Mouse (Mus musculus) liver, embryonic 14.5 days (tissue): ENCODE data around the gene Lingo2.

Source experiments
- CTCF ChIP-seq: IDR thresholded peaks from 2 replicates; pipeline ENCODE4 v1.5.1; 2016; ENCODE audit warnings: antibody characterized with exemption, low read depth, control low read depth
- EP300 ChIP-seq: IDR thresholded peaks from 2 replicates; pipeline ENCODE4 v1.6.1; 2016; ENCODE audit warnings: antibody characterized with exemption, low read depth

GRCm38 (mm10) chr4:36435211-36435610 lies 516.3 kb downstream of the Lingo2 start:
- TF ChIP-seq CTCF (no peak), EP300 (no peak)
